Mouse (Mus musculus) heart, postnatal 0 days (tissue): ENCODE data around the gene Ret.

Source experiments
- CTCF ChIP-seq: IDR thresholded peaks from 2 replicates; pipeline ENCODE4 v1.5.1; 2016; ENCODE audit warnings: antibody characterized with exemption, control low read depth, low read depth
- EP300 ChIP-seq: IDR thresholded peaks from 2 replicates; pipeline ENCODE4 v1.6.1; 2016; ENCODE audit warnings: antibody characterized with exemption, low read depth

- TF ChIP-seq CTCF: no peak
- TF ChIP-seq EP300: no peak
Measured at GRCm38 (mm10) chr6:118187285-118187641, 10.3 kb downstream of the Ret start.
